Mouse (Mus musculus) R1 (cell line): Measurements from ENCODE around the gene Trp53i13.
A peak's percentile ranks its signal among the peaks of the same experiment; 100 is the strongest.

ENCODE experiments used
- DNase-seq: peaks from one replicate; pipeline ENCODE4 v3.0.0-alpha.2; 2018; ENCODE audit warnings: low read depth, low spot score

Trp53i13 gene

DNA sequence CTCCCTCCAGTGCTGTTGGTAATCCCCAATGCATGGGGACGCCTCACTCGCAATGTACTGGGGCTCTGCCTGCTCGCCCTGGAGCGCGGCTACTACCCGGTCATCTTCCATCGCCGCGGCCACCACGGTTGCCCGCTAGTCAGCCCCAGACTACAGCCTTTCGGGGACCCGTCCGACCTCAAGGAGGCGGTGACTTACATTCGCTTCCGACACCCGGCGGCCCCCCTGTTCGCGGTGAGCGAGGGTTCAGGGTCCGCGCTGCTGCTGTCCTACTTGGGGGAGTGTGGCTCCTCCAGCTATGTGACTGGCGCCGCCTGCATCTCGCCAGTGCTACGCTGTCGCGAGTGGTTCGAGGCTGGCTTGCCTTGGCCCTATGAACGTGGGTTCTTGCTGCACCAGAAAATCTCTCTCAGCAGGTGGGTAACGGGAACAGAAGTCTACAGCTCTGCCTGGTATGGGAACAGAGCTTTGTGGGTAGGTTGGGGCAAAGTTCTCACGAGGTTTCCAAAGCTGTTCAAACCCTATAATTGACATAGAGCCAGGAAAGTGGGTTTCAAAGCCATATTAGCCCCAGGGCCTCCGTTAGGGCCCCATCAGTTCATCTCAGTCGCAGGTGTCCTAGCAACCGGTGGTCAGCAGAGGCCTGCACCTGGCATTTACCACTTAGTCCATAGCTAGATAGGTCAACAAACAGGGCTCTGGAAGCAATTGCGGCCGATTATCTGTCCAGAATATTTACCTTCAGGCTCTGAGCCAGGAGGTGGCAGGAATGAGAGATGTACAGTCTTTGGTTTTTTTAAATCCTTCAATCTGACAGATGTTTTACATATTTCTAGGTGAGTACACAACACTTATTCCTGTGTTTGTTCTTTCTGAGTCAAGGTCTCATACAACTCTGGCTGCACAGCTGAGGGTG is at the start of gene Trp53i13:
Gene Trp53i13, minus strand, starts transcription at position 344 of the 916 bp plus-strand sequence.
- DNase-seq = peak; percentile 40

DNA sequence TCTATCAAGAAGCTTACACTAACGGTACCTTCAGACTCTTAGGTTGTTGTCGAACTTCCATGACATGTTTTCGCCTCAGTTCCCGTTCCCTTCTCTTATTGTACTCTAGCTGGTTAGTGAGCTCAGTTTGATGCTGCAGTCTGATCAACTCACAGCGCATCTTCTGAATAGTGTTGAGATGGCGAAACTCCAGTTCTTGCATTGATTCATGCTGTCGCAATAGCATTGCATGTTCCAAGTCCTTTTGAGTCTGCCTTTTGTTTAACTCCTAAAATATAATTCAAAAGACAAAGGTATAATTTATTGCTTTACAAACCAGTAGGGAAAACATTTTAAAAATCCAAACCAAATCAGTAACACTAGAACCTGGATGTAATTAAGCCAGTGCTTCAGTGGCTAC is 29.5 kb upstream of the Trp53i13 start:
- no peak for DNase-seq

DNA sequence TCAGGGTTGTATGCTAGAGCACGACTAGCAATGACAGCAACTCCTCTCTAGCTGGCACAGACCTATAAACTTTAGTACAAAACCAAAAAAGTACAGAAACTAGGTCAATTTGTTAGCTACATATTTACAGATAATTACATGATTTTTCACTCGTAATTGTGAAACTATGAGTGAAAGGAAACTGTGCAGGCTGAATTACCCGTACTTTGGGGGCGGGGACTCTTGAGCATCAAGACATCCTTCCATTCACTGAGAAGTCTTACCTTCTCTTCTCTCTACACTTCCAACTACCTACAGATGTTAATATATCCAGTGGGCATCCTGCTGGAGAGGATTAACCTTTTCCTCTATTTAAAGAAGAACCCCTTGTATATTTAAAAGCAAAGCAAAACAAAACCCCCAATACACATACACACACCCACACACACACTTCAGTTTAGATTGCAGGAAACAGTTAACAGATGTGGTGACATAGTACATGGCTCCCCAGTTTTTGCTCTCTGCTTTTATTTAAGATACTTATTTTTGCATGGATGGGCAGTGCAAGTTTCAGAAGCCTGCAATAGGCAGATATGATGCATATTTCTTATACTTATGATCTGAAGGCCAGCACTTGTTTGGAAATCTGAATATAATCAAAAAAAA is 16.5 kb upstream of the Trp53i13 start:
- no peak for DNase-seq

DNA sequence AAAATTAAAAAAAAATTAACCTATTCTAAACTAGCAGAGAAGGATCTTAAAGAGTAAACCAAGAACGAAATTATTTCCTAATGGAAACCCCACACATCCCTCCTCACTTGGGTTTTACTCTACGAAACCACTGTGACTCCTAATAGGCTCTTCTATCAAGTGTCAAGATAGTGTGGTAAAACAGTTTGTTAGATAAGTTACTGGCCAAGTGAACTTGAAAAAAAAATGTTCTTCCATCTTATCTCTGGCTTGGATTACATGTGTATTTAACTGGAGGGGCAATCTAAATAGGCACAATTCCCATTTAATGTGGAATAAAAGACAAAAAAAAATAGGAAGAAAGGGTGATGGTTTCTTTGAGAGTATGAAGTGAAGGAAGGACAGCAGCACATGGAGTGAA is 15.1 kb upstream of the Trp53i13 start:
- no peak for DNase-seq

DNA sequence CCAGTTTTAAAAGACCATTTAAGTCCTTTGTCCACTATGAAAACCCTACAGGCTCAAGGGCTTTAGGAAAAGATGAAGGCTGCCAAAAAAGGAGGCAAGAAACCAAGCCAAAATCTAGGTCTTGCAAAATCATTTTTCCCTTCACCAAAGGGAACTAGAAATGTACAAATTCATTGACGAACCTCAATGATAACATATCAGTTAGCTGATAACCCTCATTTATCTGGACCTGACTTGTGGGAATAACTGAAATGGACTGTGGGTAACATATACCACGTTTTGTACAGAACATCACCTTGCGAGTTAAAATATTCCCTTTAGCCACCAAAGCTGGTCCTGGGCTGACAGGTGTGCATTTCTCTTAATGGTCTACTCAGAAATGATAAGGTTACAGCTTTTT is 13.9 kb upstream of the Trp53i13 start:
- no peak for DNase-seq

DNA sequence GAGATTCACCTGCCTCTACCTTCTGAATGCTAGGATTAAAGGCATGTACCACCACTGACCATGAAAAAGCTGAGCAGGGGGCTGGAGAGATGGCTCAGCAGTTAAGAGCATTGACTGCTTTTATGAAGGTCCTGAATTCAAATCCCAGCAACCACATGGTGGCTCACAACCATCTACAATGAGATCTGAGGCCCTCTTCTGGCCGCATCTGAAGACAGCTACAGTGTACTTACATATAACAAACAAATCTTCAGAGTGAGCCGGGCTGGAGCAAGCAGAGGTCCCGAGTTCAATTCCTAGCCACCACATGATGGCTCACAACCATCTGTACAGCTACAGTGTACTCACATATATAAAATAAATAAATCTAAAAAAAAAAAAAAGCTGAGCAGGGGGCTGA is 12.6 kb upstream of the Trp53i13 start:
- DNase-seq = peak; percentile 55

DNA sequence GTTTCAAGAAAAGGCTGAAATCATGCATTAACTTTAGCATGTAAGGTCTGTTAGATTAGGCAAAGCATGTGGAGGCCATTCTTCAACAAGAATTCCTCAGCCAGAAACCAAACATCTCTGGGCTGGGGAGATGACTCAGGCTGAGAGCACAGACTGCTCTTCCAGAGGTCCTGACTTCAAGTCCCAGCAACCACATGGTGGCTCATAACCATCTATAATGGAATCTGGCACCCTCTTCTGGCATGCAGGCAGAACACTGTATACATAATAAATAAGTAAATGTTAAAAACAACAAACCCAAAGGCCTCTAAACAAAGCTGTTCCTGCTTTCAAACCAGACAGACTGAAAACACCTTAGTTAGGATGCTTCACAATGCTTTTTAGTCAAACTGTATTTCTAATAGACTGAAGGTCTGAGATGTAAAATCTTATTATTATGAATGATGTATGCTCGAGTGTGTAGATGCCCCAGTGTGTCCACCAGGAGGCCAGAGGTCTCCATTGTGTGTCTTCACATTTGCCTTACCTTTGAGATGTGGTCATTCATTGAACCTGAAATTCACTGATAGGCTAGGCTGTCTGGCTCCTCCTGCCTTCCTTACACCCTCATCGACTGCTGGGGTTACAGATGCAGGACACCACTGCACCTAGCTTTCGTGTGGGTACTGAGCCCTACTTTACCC is 10.2 kb upstream of the Trp53i13 start:
- peak; percentile 44 for DNase-seq

DNA sequence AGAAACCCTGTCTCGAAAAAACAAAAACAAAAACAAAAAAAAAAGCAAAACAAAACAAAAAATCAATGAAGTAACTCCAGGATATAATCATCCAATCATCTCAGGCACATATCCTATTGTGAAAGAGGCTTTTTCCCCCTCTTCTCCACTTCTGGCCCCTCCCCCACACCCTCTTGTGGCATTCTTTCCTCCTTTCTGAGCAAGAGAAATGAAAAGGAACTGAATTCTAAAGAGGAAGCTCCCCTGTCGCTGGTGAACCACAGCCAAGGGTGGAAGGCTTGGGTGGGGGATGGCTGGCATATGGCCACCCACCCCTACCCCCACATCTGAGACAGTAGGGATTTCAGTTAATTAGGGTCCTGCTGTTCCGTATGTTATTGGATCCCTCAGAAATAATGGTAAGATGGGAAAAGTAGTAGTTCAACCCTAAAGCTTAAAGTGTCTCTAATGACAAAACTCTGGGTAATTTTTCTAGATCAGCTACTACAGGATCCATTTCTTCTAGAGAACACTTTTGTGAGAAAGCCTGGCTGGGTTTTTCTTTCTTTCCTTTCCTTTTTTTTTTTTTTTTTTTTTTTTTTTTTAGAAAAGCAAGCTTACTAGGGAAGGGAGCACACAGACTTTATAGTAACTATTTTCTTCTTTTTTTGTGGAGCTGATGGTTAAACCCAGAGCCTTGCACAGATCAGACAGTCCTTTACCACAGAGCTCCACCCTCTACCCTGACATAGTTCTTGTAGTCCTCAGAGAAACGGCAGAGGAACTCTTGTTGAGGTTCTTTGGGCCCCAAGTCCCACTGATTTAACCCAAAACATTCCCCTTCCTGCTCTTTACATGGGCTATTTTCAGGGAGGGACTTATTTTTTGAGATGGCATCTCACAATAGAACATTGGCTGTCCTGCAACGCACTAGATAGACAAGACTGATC is 5.1 kb upstream of the Trp53i13 start:
- DNase-seq = no peak

DNA sequence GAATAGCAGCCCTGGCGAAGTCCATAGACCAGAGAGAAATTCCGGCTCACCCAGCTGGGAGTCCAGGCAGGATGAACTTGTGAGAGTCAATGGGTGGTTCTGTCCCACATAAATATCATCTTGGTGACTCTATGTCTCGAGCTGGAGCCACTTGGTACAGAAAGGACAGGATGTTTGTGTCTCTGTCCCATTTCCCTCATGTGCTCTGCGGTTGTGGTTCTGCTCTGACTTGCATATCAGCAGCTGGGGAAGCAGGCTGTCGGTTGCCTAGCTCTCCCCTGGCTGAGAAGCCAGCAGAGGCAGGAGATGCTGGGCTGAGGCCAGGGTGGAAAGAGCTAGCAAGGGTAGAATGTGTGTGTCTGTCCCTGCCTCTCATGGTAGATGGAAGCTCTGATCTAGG is 3.3 kb upstream of the Trp53i13 start, which contains the start of gene Gm10392:
Gene Gm10392, minus strand, starts transcription at position 156 of the 400 bp plus-strand sequence.
- no peak for DNase-seq

DNA sequence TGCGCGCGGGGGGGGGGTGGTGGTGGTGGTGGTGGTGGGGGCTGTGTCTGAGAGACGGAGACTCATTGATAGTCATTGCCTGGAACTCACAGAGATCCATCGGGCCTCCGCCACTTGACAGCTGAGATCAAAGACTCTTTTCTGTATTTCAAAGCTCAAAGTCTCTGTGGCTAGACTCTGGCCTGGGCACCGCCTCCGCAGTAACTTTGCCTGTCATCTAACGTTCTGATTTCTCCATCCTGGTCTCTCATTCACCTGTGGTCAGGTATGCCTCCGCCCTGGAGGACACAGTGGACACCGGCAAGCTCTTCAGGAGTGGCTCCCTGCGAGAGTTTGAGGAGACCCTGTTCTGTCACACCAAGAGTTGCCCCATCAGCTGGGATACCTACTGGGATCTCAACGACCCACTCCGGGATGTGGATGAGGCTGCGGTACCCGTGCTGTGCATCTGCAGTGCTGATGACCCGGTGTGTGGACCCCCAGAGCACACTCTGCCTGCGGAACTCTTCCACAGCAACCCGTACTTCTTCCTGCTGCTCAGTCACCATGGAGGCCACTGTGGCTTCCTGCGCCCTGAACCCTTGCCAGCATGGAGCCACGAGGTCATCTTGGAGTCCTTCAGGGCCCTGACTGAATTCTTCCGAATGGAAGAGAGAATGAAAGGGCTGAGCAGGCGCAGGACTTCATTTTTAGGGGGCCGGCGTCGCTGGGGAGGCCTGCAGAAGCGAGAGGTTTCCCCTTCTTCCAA is 2.4 kb upstream of the Trp53i13 start:
- DNase-seq = no peak

DNA sequence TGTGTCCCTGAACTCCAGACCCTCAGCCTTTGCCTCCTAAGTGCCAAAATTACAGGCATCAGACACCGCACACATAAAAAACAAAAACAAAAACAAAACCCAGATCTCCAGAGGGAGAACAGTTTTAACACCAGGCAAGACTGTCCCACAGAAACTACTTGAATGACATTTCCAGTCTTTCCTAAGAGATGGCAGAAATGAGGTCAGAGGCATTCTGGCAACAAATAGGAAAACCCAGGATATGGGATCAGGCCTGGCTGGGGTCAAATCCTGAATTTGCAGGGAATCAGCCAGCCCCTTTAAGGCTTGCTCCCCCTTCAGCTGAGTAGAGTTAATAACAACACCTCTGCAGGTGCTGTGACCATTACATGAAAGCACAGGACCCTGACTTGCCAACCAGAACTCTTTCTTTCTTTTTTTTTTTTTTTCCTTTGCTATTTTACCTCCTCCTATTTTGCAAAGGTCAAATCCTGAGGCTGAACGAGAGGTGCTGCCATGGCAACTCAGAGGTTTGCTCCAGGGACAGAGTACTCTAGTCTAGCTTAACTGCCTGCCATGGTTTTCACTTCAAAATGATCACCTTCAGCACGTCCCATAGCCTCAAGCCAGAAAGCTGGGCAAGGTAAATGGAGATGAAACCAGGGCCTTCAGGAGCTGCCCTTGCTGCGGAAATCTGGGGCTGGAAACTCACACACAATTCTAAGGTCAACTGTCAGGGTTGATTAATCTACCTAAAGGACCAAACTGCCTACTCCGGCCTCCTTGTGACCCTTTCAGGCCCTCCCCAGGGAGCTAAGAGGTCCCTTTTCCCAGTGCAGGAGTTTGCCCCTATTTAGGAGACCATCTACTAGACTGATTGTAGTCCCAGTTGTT is 1.0 kb upstream of the Trp53i13 start:
- no peak for DNase-seq

DNA sequence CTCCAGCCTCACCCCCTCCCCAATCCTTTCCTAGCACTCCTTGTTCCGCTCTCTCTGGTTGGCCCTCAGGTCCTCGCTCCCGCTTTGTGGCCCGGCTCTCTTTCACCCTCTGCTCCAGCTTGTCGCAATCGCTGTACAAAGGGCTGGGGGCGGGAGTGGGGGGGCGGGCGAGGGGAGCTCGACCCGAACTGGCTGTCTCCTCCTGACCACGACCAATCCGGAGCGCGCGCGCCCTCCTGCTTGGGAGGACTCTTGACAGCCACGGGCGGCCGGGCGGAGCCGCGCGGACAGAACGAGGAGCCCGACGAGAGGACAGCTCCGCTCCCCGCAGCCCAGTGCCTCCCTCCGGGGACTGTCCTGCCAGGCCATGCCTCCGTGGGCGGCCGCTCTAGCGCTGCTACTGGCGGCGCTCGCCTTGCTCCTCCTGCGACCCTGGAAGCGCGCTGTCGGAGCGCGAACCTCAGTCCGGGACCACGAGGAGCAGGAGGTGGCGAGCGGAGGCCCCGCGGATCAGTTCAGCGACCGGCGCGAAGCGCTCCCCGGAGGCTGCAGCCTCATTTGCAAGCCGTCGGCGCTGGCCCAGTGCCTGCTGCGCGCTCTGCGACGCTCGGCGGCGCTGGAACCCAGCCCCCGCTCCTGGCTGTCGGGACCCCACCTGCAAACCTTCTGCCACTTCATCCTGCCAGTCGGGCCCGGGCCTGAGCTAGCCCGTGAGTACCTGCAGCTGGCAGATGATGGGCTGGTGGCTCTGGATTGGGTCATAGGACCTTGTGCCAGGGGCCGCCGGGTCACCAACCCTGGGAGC is 746 bp downstream of the Trp53i13 start, which contains the start of gene Abhd15:
Gene Abhd15, plus strand, starts transcription at position 290 of the 805 bp plus-strand sequence.
- DNase-seq = peak; percentile 89

DNA sequence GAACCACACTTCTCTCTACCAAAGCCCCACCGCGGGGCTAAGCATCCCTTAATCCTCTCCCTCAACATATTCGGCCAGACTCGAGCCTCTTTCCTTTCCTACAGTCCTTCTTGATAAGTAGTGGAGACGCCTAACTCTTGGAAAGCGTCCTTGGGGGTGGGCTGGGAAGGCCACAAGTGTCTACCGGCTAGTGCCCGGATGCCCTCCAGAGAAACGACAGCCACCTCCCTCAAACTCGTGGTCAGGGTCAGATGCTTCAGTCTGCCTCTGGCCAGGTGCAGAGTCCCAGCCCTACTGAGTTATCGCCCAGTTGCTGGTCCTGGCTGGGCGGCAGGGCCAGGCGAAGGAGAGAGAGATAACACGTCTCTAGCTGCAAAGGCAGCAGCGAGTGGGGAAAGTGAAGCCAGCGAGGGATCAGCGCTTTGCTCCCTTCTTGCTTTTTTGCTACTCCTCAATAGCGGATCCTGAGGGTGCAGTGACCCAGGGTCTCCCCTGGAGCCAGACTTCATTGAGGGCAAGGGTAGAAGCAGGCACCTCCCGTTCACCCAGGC is 1.4 kb downstream of the Trp53i13 start:
- no peak for DNase-seq

DNA sequence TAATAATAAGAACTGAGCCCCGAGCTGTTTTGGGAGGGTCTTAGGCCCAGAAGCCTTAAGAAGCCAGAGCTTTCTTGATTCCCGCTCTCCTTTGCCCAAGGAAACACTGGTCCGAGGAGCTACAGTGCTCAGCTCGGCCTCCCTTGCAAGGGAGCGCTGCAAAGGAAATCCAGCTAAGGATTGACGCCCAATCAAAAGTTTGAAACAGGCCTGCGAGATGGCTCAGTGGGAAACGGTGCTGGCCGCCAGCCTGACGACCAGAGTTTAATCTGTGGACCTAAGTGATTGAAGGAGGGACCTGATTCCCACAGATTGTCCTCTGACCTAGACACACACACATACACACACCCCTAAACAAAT is 2.0 kb downstream of the Trp53i13 start:
- DNase-seq = no peak

DNA sequence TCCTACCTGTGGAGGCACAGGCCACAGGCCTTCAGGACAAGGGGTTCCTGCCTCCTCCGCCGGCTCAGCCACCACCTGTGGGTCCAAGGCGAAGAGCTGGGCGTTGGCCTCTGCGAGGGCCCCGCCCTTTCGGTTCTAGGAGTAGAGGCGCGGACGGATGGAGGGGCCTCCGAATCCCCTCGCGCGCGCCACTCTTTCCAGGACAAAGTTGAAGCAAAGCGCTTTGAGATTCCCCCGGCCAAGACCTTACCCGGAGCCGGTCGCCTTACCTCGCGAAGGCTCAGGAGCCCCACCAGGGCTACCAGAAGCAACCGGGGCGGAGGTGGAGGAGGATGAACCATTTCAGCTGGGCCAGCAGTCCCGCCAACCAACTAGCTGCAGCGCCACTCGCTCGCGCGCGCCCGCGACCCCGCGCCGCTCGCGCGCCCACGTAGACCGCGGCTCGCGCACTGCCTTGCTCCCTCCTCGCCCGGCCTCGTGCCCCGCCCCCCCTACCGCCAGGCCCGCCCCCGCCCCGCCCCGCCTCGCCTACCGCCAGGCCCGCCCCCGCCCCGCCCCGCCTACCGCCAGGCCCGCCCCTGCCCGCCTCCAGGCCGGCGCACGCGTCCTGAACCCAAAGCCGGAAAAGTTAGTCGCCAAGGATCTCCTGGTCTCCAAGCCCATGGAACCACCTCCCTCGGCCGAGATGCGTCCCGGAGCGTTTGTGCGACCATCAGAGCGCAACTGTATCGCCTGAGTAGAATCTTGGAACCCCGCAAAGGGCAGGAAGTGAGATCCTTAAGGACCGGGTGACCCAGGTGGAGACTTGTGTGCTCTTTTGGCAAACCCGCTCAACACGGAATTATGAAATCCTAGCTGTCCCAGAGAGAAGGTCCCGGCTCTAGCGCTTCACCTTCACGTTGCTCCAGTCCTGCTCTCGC is 2.6 kb downstream of the Trp53i13 start:
- DNase-seq = peak; percentile 89

DNA sequence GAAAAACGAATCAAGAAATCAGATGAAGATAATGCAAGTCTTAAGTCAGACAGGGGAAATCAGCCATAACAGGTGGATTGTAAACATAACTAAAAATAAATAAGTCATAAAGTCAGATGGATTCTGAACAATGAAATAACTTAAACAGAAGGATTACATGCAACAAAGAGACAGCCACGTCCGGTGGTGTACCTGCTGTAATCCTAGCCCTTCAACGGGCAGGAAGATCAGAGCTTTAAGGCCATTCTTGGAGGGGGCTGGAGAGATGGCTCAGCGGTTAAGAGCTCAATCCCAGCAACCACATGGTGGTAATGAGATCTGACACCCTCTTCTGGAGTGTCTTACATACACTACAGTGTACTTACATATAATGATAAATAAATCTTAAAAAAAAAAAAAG is 4.4 kb downstream of the Trp53i13 start:
- DNase-seq = no peak
